Mouse (Mus musculus): ENCODE data around the gene Olfr406. TPM values are rescaled to one million over a fixed set of nuclear protein-coding genes. Genes with fewer than 3 reads are reported as not detected.

Gene Olfr406
- not detected in 2 replicates for total RNA-seq (2014; fragmentation: Nextera tagmentation)
- not detected in 2 replicates for total RNA-seq (2017)

- ATAC-seq (replicated peaks; ENCODE audit: low FRiP score, low TSS enrichment, poor library complexity, severe bottlenecking), result no peak
Measured at GRCm38 (mm10) chr11:74259508-74259907, at the start of gene Olfr406. TSS of gene Olfr406 (plus strand) at chr11:74259808.

GRCm38 (mm10) chr11:74211279-74211678 is 48.3 kb upstream of the Olfr406 start, which contains the start of gene Olfr43:
TSS of gene Olfr43 (minus strand) at chr11:74211379.
- ATAC-seq (replicated peaks; ENCODE audit: low FRiP score, low TSS enrichment, poor library complexity, severe bottlenecking), result no peak

GRCm38 (mm10) chr11:74241201-74241600 is 18.4 kb upstream of the Olfr406 start:
- no peak for ATAC-seq (replicated peaks; ENCODE audit: low FRiP score, low TSS enrichment, poor library complexity, severe bottlenecking)

GRCm38 (mm10) chr11:74283436-74283835 is 23.8 kb downstream of the Olfr406 start, which contains the start of gene Olfr59:
TSS of gene Olfr59 (plus strand) at chr11:74283736.
- ATAC-seq (replicated peaks; ENCODE audit: low FRiP score, low TSS enrichment, poor library complexity, severe bottlenecking), result no peak

- ATAC-seq (replicated peaks; ENCODE audit: low FRiP score, low TSS enrichment, poor library complexity, severe bottlenecking), result no peak
Measured at GRCm38 (mm10) chr11:74287256-74287655, 27.6 kb downstream of the Olfr406 start.

Other genes starting within 250 kb of the Olfr406 start
- gene Olfr139, start 203.3 kb upstream of the Olfr406 start, total RNA-seq (2014; fragmentation: Nextera tagmentation), result not detected in 2 replicates
- not detected in 2 replicates for gene Olfr139, start 203.3 kb upstream of the Olfr406 start, total RNA-seq (2017)
- not detected in 2 replicates for gene Olfr399, start 203.2 kb upstream of the Olfr406 start, total RNA-seq (2014; fragmentation: Nextera tagmentation)
- not detected in 2 replicates for gene Olfr399, start 203.2 kb upstream of the Olfr406 start, total RNA-seq (2017)
- gene Zfp616, start 189.9 kb upstream of the Olfr406 start, total RNA-seq (2014; fragmentation: Nextera tagmentation), result not detected in 2 replicates
- not detected in 2 replicates for gene Zfp616, start 189.9 kb upstream of the Olfr406 start, total RNA-seq (2017)
- not detected in 2 replicates for gene Olfr401, start 146.1 kb upstream of the Olfr406 start, total RNA-seq (2014; fragmentation: Nextera tagmentation)
- gene Olfr401, start 146.1 kb upstream of the Olfr406 start, total RNA-seq (2017), result not detected in 2 replicates
- not detected in 2 replicates for gene Olfr402, start 106.3 kb upstream of the Olfr406 start, total RNA-seq (2014; fragmentation: Nextera tagmentation)
- gene Olfr402, start 106.3 kb upstream of the Olfr406 start, total RNA-seq (2017), result not detected in 2 replicates
- gene Olfr403, start 73.6 kb upstream of the Olfr406 start, total RNA-seq (2014; fragmentation: Nextera tagmentation), result not detected in 2 replicates
- not detected in 2 replicates for gene Olfr403, start 73.6 kb upstream of the Olfr406 start, total RNA-seq (2017)
- gene Olfr43, start 48.4 kb upstream of the Olfr406 start, total RNA-seq (2014; fragmentation: Nextera tagmentation), result not detected in 2 replicates
- gene Olfr43, start 48.4 kb upstream of the Olfr406 start, total RNA-seq (2017), result not detected in 2 replicates
- not detected in 2 replicates for gene Olfr59, start 23.9 kb downstream of the Olfr406 start, total RNA-seq (2014; fragmentation: Nextera tagmentation)
- gene Olfr59, start 23.9 kb downstream of the Olfr406 start, total RNA-seq (2017), result not detected in 2 replicates
- not detected in 2 replicates for gene Olfr410, start 78.2 kb downstream of the Olfr406 start, total RNA-seq (2014; fragmentation: Nextera tagmentation)
- not detected in 2 replicates for gene Olfr410, start 78.2 kb downstream of the Olfr406 start, total RNA-seq (2017)
- not detected in 2 replicates for gene Olfr411, start 92.8 kb downstream of the Olfr406 start, total RNA-seq (2014; fragmentation: Nextera tagmentation)
- not detected in 2 replicates for gene Olfr411, start 92.8 kb downstream of the Olfr406 start, total RNA-seq (2017)
- not detected in 2 replicates for gene Olfr412, start 102.3 kb downstream of the Olfr406 start, total RNA-seq (2014; fragmentation: Nextera tagmentation)
- gene Olfr412, start 102.3 kb downstream of the Olfr406 start, total RNA-seq (2017), result not detected in 2 replicates